ENCODE assay signal across 1 mouse cellular context in genomic region chr17:28312232-28313211, GRCm38 (mm10).
A peak's percentile ranks its signal among the peaks of the same experiment; 100 is the strongest.
TF ChIP-seq lines count a peak whose summit lies in the region.

No protein-coding gene starts in this region.

TF ChIP-seq in MEL, 35 proteins besides CTCF, POLR2A, EP300 and RAD21 (continued from another document):
- no peak for TF ChIP-seq ZC3H11A (IDR thresholded peaks at IDR 0.05; ENCODE audit: low read depth, low read length)
- no peak for TF ChIP-seq NRF1 (IDR thresholded peaks at IDR 0.05; ENCODE audit: insufficient read depth, low read depth, low read length, poor library complexity, severe bottlenecking)
- no peak for TF ChIP-seq RCOR1 (IDR thresholded peaks at IDR 0.05; ENCODE audit: low read depth, low read length)
- TF ChIP-seq SMC3 (IDR thresholded peaks at IDR 0.05; ENCODE audit: low read depth, low read length), result peak; percentile 28; the same call in 1 of the 2 replicates
- TF ChIP-seq MAZ (IDR thresholded peaks at IDR 0.05; ENCODE audit: low read depth, low read length), result no peak
